Mouse (Mus musculus): ENCODE data around the gene Cyp4a12b. TPM values are rescaled to one million over a fixed set of nuclear protein-coding genes. Genes with fewer than 3 reads are reported as not detected.
"Not testable (repeated sequence)": the region's sequence is repeated elsewhere in the genome, so short reads cannot be mapped to it uniquely, and the experiment has no call there.

Cyp4a12b gene
- not detected in 2 replicates for polyA plus RNA-seq (2016; fragmentation: Nextera tagmentation; extraction: Ambion mirVana)

GRCm38 (mm10) chr4:115411324-115411723 is at the start of gene Cyp4a12b:
Gene Cyp4a12b (plus strand): TSS chr4:115411624.
- H3K4me3 ChIP-seq (replicated peaks); H3K9me3 ChIP-seq; ATAC-seq (ENCODE audit: low FRiP score); H3K9ac ChIP-seq; H3K27me3 ChIP-seq; H3K27ac ChIP-seq; H3K36me3 ChIP-seq (replicated peaks); H3K4me1 ChIP-seq; H3K4me2 ChIP-seq: not testable (repeated sequence)

- not testable (repeated sequence) for H3K27ac ChIP-seq; H3K4me1 ChIP-seq; H3K36me3 ChIP-seq (replicated peaks); H3K4me3 ChIP-seq (replicated peaks); H3K9ac ChIP-seq; H3K27me3 ChIP-seq; H3K9me3 ChIP-seq; ATAC-seq (ENCODE audit: low FRiP score); H3K4me2 ChIP-seq
- WGBS: 91% methylated on average over 3 of the region's 3 CpGs
These were observed 45.8 kb upstream of the Cyp4a12b start for GRCm38 (mm10) chr4:115365624-115366023.

GRCm38 (mm10) chr4:115368067-115368466 is 43.4 kb upstream of the Cyp4a12b start:
- H3K4me1 ChIP-seq; H3K27me3 ChIP-seq; H3K36me3 ChIP-seq (replicated peaks); H3K27ac ChIP-seq; H3K4me2 ChIP-seq; ATAC-seq (ENCODE audit: low FRiP score); H3K4me3 ChIP-seq (replicated peaks); H3K9ac ChIP-seq; H3K9me3 ChIP-seq: not testable (repeated sequence)

GRCm38 (mm10) chr4:115396256-115396655 is 15.2 kb upstream of the Cyp4a12b start:
- H3K36me3 ChIP-seq (replicated peaks); ATAC-seq (ENCODE audit: low FRiP score): not testable (repeated sequence)
- 79% methylated on average over 2 of the region's 2 CpGs for WGBS

GRCm38 (mm10) chr4:115396950-115397349 is 14.5 kb upstream of the Cyp4a12b start:
- not testable (repeated sequence) for H3K4me2 ChIP-seq; H3K27ac ChIP-seq; H3K9ac ChIP-seq; H3K4me3 ChIP-seq (replicated peaks); H3K27me3 ChIP-seq; H3K36me3 ChIP-seq (replicated peaks); H3K4me1 ChIP-seq; ATAC-seq (ENCODE audit: low FRiP score); H3K9me3 ChIP-seq

More at GRCm38 (mm10) chr4:115396256-115396655, 15.2 kb upstream of the Cyp4a12b start:
- not testable (repeated sequence) for H3K4me1 ChIP-seq; H3K9ac ChIP-seq; H3K4me3 ChIP-seq (replicated peaks); H3K27ac ChIP-seq; H3K9me3 ChIP-seq; H3K27me3 ChIP-seq; H3K4me2 ChIP-seq

GRCm38 (mm10) chr4:115450577-115451137 is 39.2 kb downstream of the Cyp4a12b start:
- no peaks in the 10 kb centered on the region for H3K4me1 ChIP-seq
- 74% methylated on average over 3 of the region's 3 CpGs for WGBS
- H3K36me3 ChIP-seq (replicated peaks): no peaks in the 10 kb centered on the region
- no peaks in the 10 kb centered on the region for H3K27me3 ChIP-seq
- no peak overlapping the region for H3K4me3 ChIP-seq (replicated peaks)
- no peaks in the 10 kb centered on the region for H3K9me3 ChIP-seq
- H3K4me2 ChIP-seq: no peak overlapping the region
- H3K27ac ChIP-seq: no peak overlapping the region
- H3K9ac ChIP-seq: no peak overlapping the region
- ATAC-seq (ENCODE audit: low FRiP score): no peak

GRCm38 (mm10) chr4:115452304-115452703 is 40.9 kb downstream of the Cyp4a12b start, which contains the start of gene Cyp4a30b:
Gene Cyp4a30b (plus strand): TSS chr4:115452604.
- Histone ChIP-seq H3K4me3 (replicated peaks) (no peak within 1 kb of the TSS), H3K4me1 (no peaks in the 10 kb centered on the region), H3K27me3 (no peaks in the 10 kb centered on the region), H3K9ac (no peak within 1 kb of the TSS), H3K27ac (no peak within 1 kb of the TSS), H3K36me3 (replicated peaks) (no peaks in the 10 kb centered on the region), H3K4me2 (no peak within 1 kb of the TSS), H3K9me3 (no peaks in the 10 kb centered on the region)
- ATAC-seq (ENCODE audit: low FRiP score): no peak
- WGBS: 87% methylated on average over 3 of the region's 3 CpGs

GRCm38 (mm10) chr4:115473585-115473984 is 62.2 kb downstream of the Cyp4a12b start:
- WGBS: 84% methylated on average over 3 of the region's 3 CpGs
- not testable (repeated sequence) for H3K27ac ChIP-seq; H3K27me3 ChIP-seq; H3K4me1 ChIP-seq; H3K9me3 ChIP-seq; H3K4me2 ChIP-seq; H3K36me3 ChIP-seq (replicated peaks); ATAC-seq (ENCODE audit: low FRiP score); H3K4me3 ChIP-seq (replicated peaks); H3K9ac ChIP-seq

- H3K27me3 ChIP-seq: not testable (repeated sequence)
These were observed 64.6 kb downstream of the Cyp4a12b start for GRCm38 (mm10) chr4:115476051-115476450.

GRCm38 (mm10) chr4:115481006-115481652 is 69.7 kb downstream of the Cyp4a12b start:
- Histone ChIP-seq H3K27ac (no peak overlapping the region), H3K4me1 (no peaks in the 10 kb centered on the region), H3K27me3 (no peaks in the 10 kb centered on the region), H3K9ac (no peak overlapping the region), H3K36me3 (replicated peaks) (no peaks in the 10 kb centered on the region), H3K4me2 (no peak overlapping the region), H3K4me3 (replicated peaks) (no peak overlapping the region), H3K9me3 (no peaks in the 10 kb centered on the region)
- WGBS: 79% methylated on average over 6 of the region's 6 CpGs
- no peak for ATAC-seq (ENCODE audit: low FRiP score)

More at GRCm38 (mm10) chr4:115476051-115476450, 64.6 kb downstream of the Cyp4a12b start:
- not testable (repeated sequence) for H3K36me3 ChIP-seq (replicated peaks); H3K9ac ChIP-seq; H3K4me3 ChIP-seq (replicated peaks); ATAC-seq (ENCODE audit: low FRiP score); H3K4me1 ChIP-seq; H3K9me3 ChIP-seq; H3K4me2 ChIP-seq; H3K27ac ChIP-seq

Other genes starting within 250 kb of the Cyp4a12b start
- not detected in 2 replicates for gene Cyp4a29, start 169.5 kb upstream of the Cyp4a12b start, polyA plus RNA-seq (2016; fragmentation: Nextera tagmentation; extraction: Ambion mirVana)
- gene Cyp4a12a, start 112.6 kb upstream of the Cyp4a12b start, polyA plus RNA-seq (2016; fragmentation: Nextera tagmentation; extraction: Ambion mirVana): not detected in 2 replicates
- gene Cyp4a30b, start 41.0 kb downstream of the Cyp4a12b start, polyA plus RNA-seq (2016; fragmentation: Nextera tagmentation; extraction: Ambion mirVana): not detected in 2 replicates
- not detected in 2 replicates for gene Cyp4a14, start 84.5 kb downstream of the Cyp4a12b start, polyA plus RNA-seq (2016; fragmentation: Nextera tagmentation; extraction: Ambion mirVana)
- gene Cyp4a10, start 106.6 kb downstream of the Cyp4a12b start, polyA plus RNA-seq (2016; fragmentation: Nextera tagmentation; extraction: Ambion mirVana): not detected in 2 replicates
- not detected in 2 replicates for gene Cyp4a31, start 152.0 kb downstream of the Cyp4a12b start, polyA plus RNA-seq (2016; fragmentation: Nextera tagmentation; extraction: Ambion mirVana)
- gene Cyp4a32, start 189.3 kb downstream of the Cyp4a12b start, polyA plus RNA-seq (2016; fragmentation: Nextera tagmentation; extraction: Ambion mirVana): not detected in 2 replicates
- 0.17 and 0.28 TPM in 2 replicates for gene Cyp4b1, start 236.1 kb downstream of the Cyp4a12b start, polyA plus RNA-seq (2016; fragmentation: Nextera tagmentation; extraction: Ambion mirVana)